Comparison of ENCODE assay signal across 25 mouse cellular contexts in genomic region chr14:67506729-67507395, GRCm38 (mm10).
DNase-seq lines count a peak whose midpoint lies in the region; ATAC-seq and TF ChIP-seq lines count a peak whose summit lies in the region.
"Had no signal": no experiment of that assay in that cellular context is flagged by ENCODE, and none has a peak within 500 bp of the region (broad histone marks: within the 10 kb centered on the region; RNA-seq: fewer than 3 reads in every experiment).

No protein-coding gene starts in this region.

- H3K27ac ChIP-seq in heart, embryonic 11.5 days (ENCODE audit: low read depth, low read length): no peak overlapping the region
- H3K27ac ChIP-seq: heart, embryonic 15.5 days; intestine, embryonic 15.5 days; kidney, embryonic 15.5 days; limb, embryonic 13.5 days; liver, embryonic 13.5 days; lung, embryonic 15.5 days had no signal

- no peak for TF ChIP-seq POLR2A in brain, embryonic 14.5 days (IDR thresholded peaks at IDR 0.05; ENCODE audit: borderline replicate concordance, extremely low read depth, insufficient read depth, insufficient read length, poor library complexity, severe bottlenecking)
- no peak for TF ChIP-seq POLR2A in lung, adult 2 months (IDR thresholded peaks at IDR 0.05; ENCODE audit: borderline replicate concordance, extremely low read depth, low read depth, low read length)

- H3K4me1 ChIP-seq in heart, embryonic 11.5 days (ENCODE audit: control insufficient read depth, insufficient read depth, low read length): no peaks in the 10 kb centered on the region
- no peaks in the 10 kb centered on the region for H3K4me1 ChIP-seq in lung, adult 2 months (ENCODE audit: control insufficient read depth, insufficient read depth, low read length)
- H3K4me1 ChIP-seq: heart, embryonic 15.5 days; intestine, embryonic 15.5 days; kidney, embryonic 15.5 days; limb, embryonic 13.5 days; liver, embryonic 13.5 days; lung, embryonic 15.5 days had no signal

- ATAC-seq in heart, embryonic 11.5 days (replicated peaks; ENCODE audit: insufficient number of reproducible peaks, low FRiP score, low TSS enrichment): no peak
- ATAC-seq: intestine, embryonic 15.5 days had no signal

- DNase-seq in heart, adult 11 months: peak; percentile 71
- DNase-seq in left cerebral cortex, postnatal 4 days: peak; percentile 9
- DNase-seq in left cerebral cortex, postnatal 25 days (ENCODE audit: low spot score in 2 of 2): no peak
- DNase-seq in brain, embryonic 14.5 days (ENCODE audit: low read depth): peak; percentile 47
- DNase-seq in mesoderm, embryonic 11.5 days (ENCODE audit: low read depth, low spot score): peak; percentile 34
- DNase-seq in yolk sac, embryonic 10.5 days (ENCODE audit: low spot score): no peak
- no peak for DNase-seq in lung, adult 2 months
- DNase-seq: adrenal gland, postnatal 36 days; B cell, adult 2 months; cerebellum, adult 9-10 months; gastrocnemius, postnatal 10 days; heart, adult 18-20 months; heart, postnatal 4 days; kidney, postnatal 4 days; liver, embryonic 13.5 days; lung, postnatal 4 days; right cerebral cortex, postnatal 25 days; thymus, postnatal 36 days had no signal

- TF ChIP-seq CTCF in brain, embryonic 14.5 days (IDR thresholded peaks at IDR 0.05; ENCODE audit: borderline replicate concordance, extremely low read depth, insufficient read depth, insufficient read length): no peak
- TF ChIP-seq CTCF in lung, adult 2 months (IDR thresholded peaks at IDR 0.05; ENCODE audit: insufficient read depth, low read length): no peak

- no peak overlapping the region for H3K9ac ChIP-seq in heart, embryonic 11.5 days (ENCODE audit: low read depth, low read length)
- H3K9ac ChIP-seq: heart, embryonic 15.5 days; intestine, embryonic 15.5 days; kidney, embryonic 15.5 days; limb, embryonic 13.5 days; liver, embryonic 13.5 days; lung, embryonic 15.5 days had no signal

- H3K4me2 ChIP-seq in heart, embryonic 11.5 days: no peak overlapping the region
- H3K4me2 ChIP-seq: heart, embryonic 15.5 days; intestine, embryonic 15.5 days; kidney, embryonic 15.5 days; limb, embryonic 13.5 days; liver, embryonic 13.5 days; lung, embryonic 15.5 days; midbrain, embryonic 11.5 days had no signal

- no peaks in the 10 kb centered on the region for H3K36me3 ChIP-seq in heart, embryonic 11.5 days (ENCODE audit: control insufficient read depth, insufficient read depth, low read length)
- H3K36me3 ChIP-seq: heart, embryonic 15.5 days; intestine, embryonic 15.5 days; kidney, embryonic 15.5 days; limb, embryonic 13.5 days; liver, embryonic 13.5 days; lung, embryonic 15.5 days had no signal

- 76% methylated on average over 12 of the region's 12 CpGs for WGBS in heart, embryonic 11.5 days (ENCODE audit: insufficient replicate concordance)
- WGBS in lung, adult 2 months: 84% methylated on average over 12 of the region's 12 CpGs

- H3K27me3 ChIP-seq in heart, embryonic 11.5 days (ENCODE audit: control insufficient read depth, insufficient read depth, low read length): no peaks in the 10 kb centered on the region
- H3K27me3 ChIP-seq: heart, embryonic 15.5 days; intestine, embryonic 15.5 days; kidney, embryonic 15.5 days; liver, embryonic 13.5 days; lung, embryonic 15.5 days had no signal

- H3K9me3 ChIP-seq in heart, embryonic 11.5 days (replicated peaks; ENCODE audit: control insufficient read depth, low read length): no peaks in the 10 kb centered on the region
- H3K9me3 ChIP-seq: heart, embryonic 15.5 days; intestine, embryonic 15.5 days; kidney, embryonic 15.5 days; limb, embryonic 13.5 days; liver, embryonic 13.5 days; lung, embryonic 15.5 days had no signal

- no peak overlapping the region for H3K4me3 ChIP-seq in heart, embryonic 11.5 days (ENCODE audit: low read depth, low read length)
- no peak overlapping the region for H3K4me3 ChIP-seq in lung, adult 2 months (replicated peaks; ENCODE audit: extremely low read depth, low read depth, low read length)
- H3K4me3 ChIP-seq: heart, embryonic 15.5 days; intestine, embryonic 15.5 days; kidney, embryonic 15.5 days; limb, embryonic 13.5 days; liver, embryonic 13.5 days; lung, embryonic 15.5 days had no signal

- intact Hi-C loops in left cerebral cortex, postnatal 4 days (cut with DNase I): no loop called here
- intact Hi-C loops in left cerebral cortex, postnatal 25 days (cut with DNase I): no loop called here

Comparison
In these comparisons a context has a peak if more than half of its experiments do, and no peak if none do; other contexts are left out.
1. DNase-seq: peak in heart, adult 11 months (single experiment), left cerebral cortex, postnatal 4 days (single experiment), brain, embryonic 14.5 days (single experiment) and mesoderm, embryonic 11.5 days (single experiment); none in left cerebral cortex, postnatal 25 days (0 of 2), yolk sac, embryonic 10.5 days (single experiment) and lung, adult 2 months (single experiment).